Mouse (Mus musculus) limb, embryonic 14.5 days (tissue): Measurements from ENCODE around the gene Gsdmc4. TPM values are rescaled to one million over a fixed set of nuclear protein-coding genes. Genes with fewer than 3 reads are reported as not detected.
A peak's percentile ranks its signal among the peaks of the same experiment; 100 is the strongest.
"Not testable (repeated sequence)": the region's sequence is repeated elsewhere in the genome, so short reads cannot be mapped to it uniquely, and the experiment has no call there.

Source experiments
- ATAC-seq: fragments of 200-750 bp; cut with Nextera tagmentation; 2 replicates; pipeline ENCODE4 v1.8.0; 2017; ENCODE audit warnings: low read depth, moderate number of reproducible peaks, moderate TSS enrichment; ENCODE audit not compliant: low FRiP score
- DNase-seq: peaks from one replicate; pipeline ENCODE4 v3.0.0-alpha.2; 2015; ENCODE audit warnings: low spot score
- H3K27ac ChIP-seq: fragments of 300-500 bp; sonication (generic); replicated peaks from 2 replicates; pipeline ENCODE4 v1.5.1; 2014; ENCODE audit warnings: low read depth, mild to moderate bottlenecking, low read length, moderate library complexity, mixed read lengths
- H3K27me3 ChIP-seq: fragments of 300-500 bp; sonication (generic); 2 replicates; pipeline ENCODE4 v1.6.1; 2014; ENCODE audit warnings: low read length, mixed read lengths; ENCODE audit not compliant: control insufficient read depth, insufficient read depth
- H3K36me3 ChIP-seq: fragments of 300-500 bp; sonication (generic); 2 replicates; pipeline ENCODE4 v1.6.1; 2014; ENCODE audit warnings: mild to moderate bottlenecking, low read length, moderate library complexity, mixed read lengths; ENCODE audit not compliant: control insufficient read depth, insufficient read depth
- H3K4me1 ChIP-seq: fragments of 300-500 bp; sonication (generic); 2 replicates; pipeline ENCODE4 v1.6.1; 2014; ENCODE audit warnings: antibody characterized with exemption, low read length, mixed read lengths; ENCODE audit not compliant: control insufficient read depth, insufficient read depth
- H3K4me2 ChIP-seq: fragments of 300-500 bp; sonication (generic); replicated peaks from 2 replicates; pipeline ENCODE4 v1.6.1; 2014; ENCODE audit warnings: low read depth, mild to moderate bottlenecking, low read length, moderate library complexity; ENCODE audit not compliant: severe bottlenecking
- H3K4me3 ChIP-seq: fragments of 300-500 bp; sonication (generic); replicated peaks from 2 replicates; pipeline ENCODE4 v1.5.1; 2014; ENCODE audit warnings: low read length
- H3K9ac ChIP-seq: fragments of 300-500 bp; sonication (generic); 2 replicates; pipeline ENCODE4 v1.6.1; 2014; ENCODE audit warnings: mild to moderate bottlenecking, low read depth, low read length, moderate library complexity; ENCODE audit not compliant: severe bottlenecking
- H3K9me3 ChIP-seq: fragments of 300-500 bp; sonication (generic); 2 replicates; pipeline ENCODE4 v1.6.1; 2016; ENCODE audit warnings: low read length; ENCODE audit not compliant: control insufficient read depth
- POLR2A ChIP-seq: fragments of 200-500 bp; IDR thresholded peaks from 2 replicates; pipeline ENCODE4 v1.8.0; 2012; ENCODE audit warnings: inconsistent platforms, mild to moderate bottlenecking, moderate library complexity, borderline replicate concordance; ENCODE audit not compliant: insufficient read depth, insufficient read length; ENCODE audit errors: extremely low read depth
- whole genome bisulfite sequencing: fragments of 180-500 bp; shearing (Covaris S2); extraction: QIAGEN DNeasy Blood & Tissue Kit; methylation state at CpG from one replicate; pipeline ENCODE4 v1.1.7; 2014; 5-methylcytosine and 5-hydroxymethylcytosine counted together
- polyA plus RNA-seq, 2 experiments: library from polyadenylated mRNA; depleted of rRNA in 1 of 2; stranded (reverse) in 1 of 2; unstranded in 1 of 2; fragments of >200 nt; fragmentation: Nextera tagmentation in 1 of 2; extraction: Ambion mirVana in 1 of 2; gene quantifications; 2 replicates each; pipeline versions ENCODE4 v1.2.1 to v1.2.3; 2012 to 2014

The Gsdmc4 gene
- polyA plus RNA-seq (2012; rRNA removed) (0.08 and 0.09 TPM in 2 replicates), polyA plus RNA-seq (2014; fragmentation: Nextera tagmentation; extraction: Ambion mirVana) (not detected in 2 replicates)

DNA sequence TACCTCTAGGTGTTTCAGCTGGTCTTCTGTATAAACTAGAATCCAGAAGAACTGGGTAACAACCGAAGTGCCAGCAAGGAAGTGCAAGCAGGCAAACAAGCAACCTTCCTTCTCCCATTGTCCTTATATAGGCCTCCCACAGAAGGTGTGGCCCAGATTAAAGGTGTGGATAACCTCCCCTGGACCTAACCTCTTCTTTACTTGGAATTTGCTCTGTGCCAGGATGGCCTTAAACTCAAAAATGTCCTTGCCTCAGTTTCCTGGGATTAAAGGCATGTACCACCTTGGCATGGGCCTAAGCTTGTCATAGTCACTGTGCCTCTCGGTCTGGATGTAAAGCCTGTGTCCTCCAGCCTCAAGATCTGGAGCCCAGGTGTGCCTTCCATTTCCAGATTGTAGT lies at the start of gene Gsdmc4:
Gsdmc4 (minus strand) TSS at position 101 of the 400 bp plus-strand sequence.
- not testable (repeated sequence) for H3K27me3 ChIP-seq, ATAC-seq, H3K9me3 ChIP-seq, H3K27ac ChIP-seq, H3K36me3 ChIP-seq, DNase-seq, H3K4me2 ChIP-seq, H3K4me1 ChIP-seq, H3K9ac ChIP-seq, H3K4me3 ChIP-seq
- 91% methylated on average over 2 of the region's 2 CpGs for WGBS

DNA sequence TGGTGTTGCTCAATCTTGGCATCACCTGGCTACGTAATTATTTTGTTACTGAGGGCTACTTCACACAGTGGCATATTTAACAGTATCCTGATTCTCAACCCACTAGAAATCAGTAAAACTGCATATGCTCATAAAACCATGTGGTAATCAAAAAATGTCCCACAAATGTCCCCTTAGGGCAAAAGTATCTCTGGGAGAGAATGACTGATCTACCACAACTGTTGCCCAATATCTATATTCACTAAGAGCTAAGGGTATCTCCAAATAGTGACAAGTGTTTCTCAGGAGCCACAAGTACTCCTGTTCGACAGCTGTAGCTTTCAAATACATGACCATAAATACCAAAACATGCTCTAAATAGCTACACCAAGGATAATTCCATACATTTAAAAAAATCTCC lies 48.4 kb upstream of the Gsdmc4 start:
- Histone ChIP-seq H3K4me1 (0 out of 2 replicates have a peak, but pooled peaks cover 2% of the 10 kb centered on the region), H3K4me2 (no peak overlapping the region), H3K4me3 (no peak overlapping the region), H3K9ac (no peak overlapping the region), H3K9me3 (no peaks in the 10 kb centered on the region), H3K36me3 (no peaks in the 10 kb centered on the region), H3K27me3 (no peaks in the 10 kb centered on the region), H3K27ac (no peak overlapping the region)
- ATAC-seq, result no peak
- TF ChIP-seq POLR2A, result no peak
- 89% methylated on average over 2 of the region's 2 CpGs for WGBS
- DNase-seq, result no peak

DNA sequence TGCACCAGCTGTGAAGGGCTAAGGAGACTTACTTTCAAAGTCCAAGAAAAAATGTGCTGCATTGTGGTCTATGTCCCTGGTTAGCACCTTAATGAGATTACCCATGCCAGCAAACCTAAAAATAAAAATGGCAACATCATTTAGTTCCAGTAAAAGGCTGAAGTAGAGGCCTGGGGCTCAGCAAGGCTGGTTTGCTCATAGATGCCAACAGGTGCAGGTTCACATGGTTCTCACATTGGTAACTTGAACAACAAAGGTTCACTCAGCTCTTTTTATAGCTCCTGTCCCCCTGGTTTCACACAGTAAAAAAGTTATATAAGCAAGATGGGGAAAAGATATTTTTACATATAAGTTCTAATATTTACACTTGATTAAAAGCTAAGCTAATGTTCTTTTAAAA lies 45.5 kb upstream of the Gsdmc4 start:
- no peaks in the 10 kb centered on the region for H3K36me3 ChIP-seq
- no peak for TF ChIP-seq POLR2A
- ATAC-seq (no peak), DNase-seq (peak; percentile 8)
- no peaks in the 10 kb centered on the region for H3K9me3 ChIP-seq
- H3K27me3 ChIP-seq, result no peaks in the 10 kb centered on the region
- no peak overlapping the region for H3K4me3 ChIP-seq
- no peak overlapping the region for H3K27ac ChIP-seq
- H3K4me1 ChIP-seq, result 0 out of 2 replicates have a peak, but pooled peaks cover 2% of the 10 kb centered on the region
- H3K9ac ChIP-seq, result no peak overlapping the region
- H3K4me2 ChIP-seq, result no peak overlapping the region

DNA sequence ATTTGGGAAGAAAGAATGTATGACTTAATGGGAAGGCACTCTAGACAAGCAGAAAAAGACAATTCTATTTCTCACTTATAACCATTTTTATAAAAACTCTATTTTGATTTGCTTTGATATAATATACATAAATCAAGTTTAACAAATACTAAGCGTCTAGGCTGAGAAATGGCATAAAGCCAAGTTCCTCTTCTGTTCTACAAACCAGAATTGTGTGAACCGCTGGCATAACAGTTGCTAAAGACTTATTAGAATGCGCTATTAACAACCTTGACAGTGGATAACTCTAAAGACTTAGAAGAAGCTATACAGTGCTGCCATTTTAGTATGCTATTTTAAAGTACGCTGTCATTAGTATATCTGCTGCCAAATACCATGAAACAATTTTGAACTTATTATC lies 41.2 kb upstream of the Gsdmc4 start:
- TF ChIP-seq POLR2A, result no peak
- H3K27ac ChIP-seq, result no peak overlapping the region
- DNase-seq (peak; percentile 10), ATAC-seq (no peak)
- WGBS, result 85% methylated on average over 4 of the region's 4 CpGs
- H3K4me2 ChIP-seq, result no peak overlapping the region
- H3K4me1 ChIP-seq, result 0 out of 2 replicates have a peak, but pooled peaks cover 2% of the 10 kb centered on the region
- no peaks in the 10 kb centered on the region for H3K9me3 ChIP-seq
- H3K4me3 ChIP-seq, result no peak overlapping the region
- no peak overlapping the region for H3K9ac ChIP-seq
- H3K36me3 ChIP-seq, result peaks cover 6% of the 10 kb centered on the region
- no peaks in the 10 kb centered on the region for H3K27me3 ChIP-seq

DNA sequence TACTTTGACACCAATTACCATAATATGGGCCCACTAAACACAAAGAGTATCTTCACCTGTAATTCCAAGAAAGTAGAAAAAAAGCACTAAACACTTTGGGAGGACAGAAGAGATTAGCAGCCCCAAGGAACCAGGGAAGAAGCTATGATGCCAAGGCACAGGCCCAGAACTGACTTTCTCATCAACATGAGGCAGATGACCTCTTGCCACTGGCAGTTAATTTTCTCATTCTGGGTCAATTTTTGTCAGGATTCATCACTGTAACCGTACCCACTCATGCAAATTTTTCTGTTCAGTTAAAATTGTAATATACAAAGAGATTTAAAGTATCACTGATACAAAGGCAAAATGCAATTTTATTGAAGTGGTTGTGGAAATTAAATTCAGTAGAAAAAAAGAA lies 29.1 kb upstream of the Gsdmc4 start:
- H3K4me2 ChIP-seq, result no peak overlapping the region
- no peak overlapping the region for H3K9ac ChIP-seq
- 88% methylated on average over 1 of the region's 1 CpGs for whole genome bisulfite sequencing
- H3K36me3 ChIP-seq, result peaks cover 43% of the 10 kb centered on the region
- ATAC-seq (no peak), DNase-seq (no peak)
- no peaks in the 10 kb centered on the region for H3K27me3 ChIP-seq
- no peaks in the 10 kb centered on the region for H3K4me1 ChIP-seq
- TF ChIP-seq POLR2A, result no peak
- no peak overlapping the region for H3K27ac ChIP-seq
- no peaks in the 10 kb centered on the region for H3K9me3 ChIP-seq
- H3K4me3 ChIP-seq, result no peak overlapping the region

DNA sequence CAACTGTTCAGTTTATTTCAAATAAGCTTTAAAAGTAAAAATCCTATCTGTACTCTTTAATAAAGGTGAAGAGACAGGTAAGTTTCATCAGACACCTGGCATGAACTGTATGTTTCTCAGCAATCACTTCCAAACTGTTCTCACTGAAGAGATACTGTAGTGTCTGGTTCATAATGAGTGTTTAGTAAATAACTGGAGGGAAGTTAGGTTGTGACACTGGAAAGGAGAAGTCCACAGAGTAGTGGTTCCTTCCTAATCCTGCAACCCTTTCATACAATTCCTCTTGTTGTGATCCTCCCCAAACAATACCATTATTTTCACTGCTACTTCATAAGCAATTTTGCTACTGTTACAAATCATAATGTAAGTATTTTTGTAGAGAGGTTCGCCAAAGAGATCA lies 20.6 kb upstream of the Gsdmc4 start:
- Histone ChIP-seq H3K4me2 (no peak overlapping the region), H3K9me3 (no peaks in the 10 kb centered on the region), H3K9ac (no peak overlapping the region), H3K4me3 (no peak overlapping the region), H3K27me3 (no peaks in the 10 kb centered on the region), H3K36me3 (peaks cover 37% of the 10 kb centered on the region), H3K27ac (no peak overlapping the region), H3K4me1 (no peaks in the 10 kb centered on the region)
- ATAC-seq (no peak), DNase-seq (no peak)
- no peak for TF ChIP-seq POLR2A
- WGBS, result 93% methylated on average over 1 of the region's 1 CpGs
